Mouse (Mus musculus) spleen, adult 18-20 months (tissue): Measurements from ENCODE around the gene Grik5.

Experiments
- DNase-seq, 2 experiments: peaks; one replicate each; pipeline ENCODE4 v3.0.0; 2022; ENCODE audit warnings: mixed read lengths in 2 of 2

Grik5 gene

GRCm38 (mm10) chr7:25071979-25072715, at the start of gene Grik5, which contains the start of gene Zfp574:
Gene Grik5, minus strand, starts transcription at chr7:25072346.
Gene Zfp574, plus strand, starts transcription at chr7:25072567.
- no peak for DNase-seq

GRCm38 (mm10) chr7:25121240-25121786, 49.2 kb upstream of the Grik5 start:
- DNase-seq, result no peak

GRCm38 (mm10) chr7:25120061-25120834, 48.1 kb upstream of the Grik5 start:
- DNase-seq, result peak; percentile 88

GRCm38 (mm10) chr7:25112956-25113603, 40.9 kb upstream of the Grik5 start:
- no peak for DNase-seq

GRCm38 (mm10) chr7:25112178-25112955, 40.2 kb upstream of the Grik5 start:
- peak in 1 of 2 experiments; percentile 51 for DNase-seq

- DNase-seq, result no peak
Measured at GRCm38 (mm10) chr7:25110336-25110735, 38.2 kb upstream of the Grik5 start.

GRCm38 (mm10) chr7:25109355-25109754, 37.2 kb upstream of the Grik5 start:
- no peak for DNase-seq

GRCm38 (mm10) chr7:25106790-25107502, 34.8 kb upstream of the Grik5 start:
- peak in 1 of 2 experiments; percentile 52 for DNase-seq

GRCm38 (mm10) chr7:25105411-25106160, 33.4 kb upstream of the Grik5 start:
- peak; percentile 78 to 89 for DNase-seq

- DNase-seq, result no peak
Measured at GRCm38 (mm10) chr7:25099581-25099980, 27.4 kb upstream of the Grik5 start.

GRCm38 (mm10) chr7:25098169-25098568, 26.0 kb upstream of the Grik5 start:
- DNase-seq, result no peak

- no peak for DNase-seq
Measured at GRCm38 (mm10) chr7:25089875-25090274, 17.7 kb upstream of the Grik5 start.

- DNase-seq, result no peak
Measured at GRCm38 (mm10) chr7:25088968-25089367, 16.8 kb upstream of the Grik5 start.

- DNase-seq, result no peak
Measured at GRCm38 (mm10) chr7:25088531-25088930, 16.4 kb upstream of the Grik5 start.

GRCm38 (mm10) chr7:25087972-25088371, 15.8 kb upstream of the Grik5 start:
- DNase-seq, result no peak

- no peak for DNase-seq
Measured at GRCm38 (mm10) chr7:25087256-25087912, 15.2 kb upstream of the Grik5 start.

- no peak for DNase-seq
Measured at GRCm38 (mm10) chr7:25086656-25087055, 14.5 kb upstream of the Grik5 start.

- no peak for DNase-seq
Measured at GRCm38 (mm10) chr7:25084621-25085020, 12.5 kb upstream of the Grik5 start.

GRCm38 (mm10) chr7:25082510-25082909, 10.4 kb upstream of the Grik5 start:
- no peak for DNase-seq

- no peak for DNase-seq
Measured at GRCm38 (mm10) chr7:25080431-25080830, 8.3 kb upstream of the Grik5 start.
